Mouse (Mus musculus): ENCODE data around the gene Ssb. TPM values are rescaled to one million over a fixed set of nuclear protein-coding genes. Genes with fewer than 3 reads are reported as not detected.

Gene Ssb
- 173 and 201 TPM in 2 replicates for polyA plus RNA-seq (2015; fragmentation: Nextera tagmentation; extraction: Ambion mirVana)

- H3K27ac ChIP-seq, result peak within 1 kb of the TSS; percentile 91
Measured at GRCm38 (mm10) chr2:69861485-69862091, at the start of gene Ssb. TSS of gene Ssb (plus strand) at chr2:69861562.

DNA sequence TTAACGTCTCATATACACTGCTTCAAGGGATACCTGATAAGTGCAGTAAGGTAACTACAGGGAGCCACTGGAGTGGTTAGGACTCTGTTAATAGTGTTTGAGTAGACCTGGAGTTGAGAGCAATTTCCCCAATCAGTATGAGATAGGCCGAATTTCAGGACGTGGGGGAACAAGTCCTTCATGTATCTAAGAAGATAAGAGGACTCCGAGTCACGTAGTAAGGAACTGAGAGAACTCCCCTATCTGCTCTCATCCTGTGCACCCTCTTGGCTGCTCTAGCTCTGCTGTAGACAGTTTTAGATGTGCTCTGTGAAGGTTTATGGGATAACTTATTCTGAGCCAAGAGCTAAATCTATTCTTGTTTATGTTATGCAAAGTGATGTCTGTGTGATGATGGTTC lies 44.8 kb upstream of the Ssb start:
- no peaks in the 10 kb centered on the region for H3K36me3 ChIP-seq
- H3K4me3 ChIP-seq, result no peak overlapping the region
- 22% methylated on average over 5 of the region's 5 CpGs for WGBS
- H3K4me1 ChIP-seq (replicated peaks), result peaks cover 8% of the 10 kb centered on the region; the same call in 1 of the 2 replicates
- H3K4me2 ChIP-seq, result no peak overlapping the region
- H3K9ac ChIP-seq, result no peak overlapping the region
- H3K27me3 ChIP-seq, result no peaks in the 10 kb centered on the region
- peak overlapping the region; percentile 37; the same call in 1 of the 2 replicates for H3K27ac ChIP-seq
- ATAC-seq (replicated peaks; ENCODE audit: insufficient number of reproducible peaks, insufficient read depth, low FRiP score, low read depth), result 0 out of 2 replicates have a peak, but pooled peaks have one; percentile 35
- H3K9me3 ChIP-seq (replicated peaks), result no peaks in the 10 kb centered on the region

More at GRCm38 (mm10) chr2:69861485-69862091, at the start of gene Ssb:
- WGBS, result under 1% methylated on average over 64 of the region's 66 CpGs
- peak within 1 kb of the TSS; percentile 91 for H3K9ac ChIP-seq
- peaks cover 9% of the 10 kb centered on the region for H3K36me3 ChIP-seq
- H3K27me3 ChIP-seq, result no peaks in the 10 kb centered on the region
- peaks cover 8% of the 10 kb centered on the region for H3K4me1 ChIP-seq (replicated peaks)
- no peaks in the 10 kb centered on the region for H3K9me3 ChIP-seq (replicated peaks)
- peak within 1 kb of the TSS; percentile 67 for H3K4me2 ChIP-seq
- peak; percentile 95 for ATAC-seq (replicated peaks; ENCODE audit: insufficient number of reproducible peaks, insufficient read depth, low FRiP score, low read depth)
- H3K4me3 ChIP-seq, result peak within 1 kb of the TSS; percentile 86

DNA sequence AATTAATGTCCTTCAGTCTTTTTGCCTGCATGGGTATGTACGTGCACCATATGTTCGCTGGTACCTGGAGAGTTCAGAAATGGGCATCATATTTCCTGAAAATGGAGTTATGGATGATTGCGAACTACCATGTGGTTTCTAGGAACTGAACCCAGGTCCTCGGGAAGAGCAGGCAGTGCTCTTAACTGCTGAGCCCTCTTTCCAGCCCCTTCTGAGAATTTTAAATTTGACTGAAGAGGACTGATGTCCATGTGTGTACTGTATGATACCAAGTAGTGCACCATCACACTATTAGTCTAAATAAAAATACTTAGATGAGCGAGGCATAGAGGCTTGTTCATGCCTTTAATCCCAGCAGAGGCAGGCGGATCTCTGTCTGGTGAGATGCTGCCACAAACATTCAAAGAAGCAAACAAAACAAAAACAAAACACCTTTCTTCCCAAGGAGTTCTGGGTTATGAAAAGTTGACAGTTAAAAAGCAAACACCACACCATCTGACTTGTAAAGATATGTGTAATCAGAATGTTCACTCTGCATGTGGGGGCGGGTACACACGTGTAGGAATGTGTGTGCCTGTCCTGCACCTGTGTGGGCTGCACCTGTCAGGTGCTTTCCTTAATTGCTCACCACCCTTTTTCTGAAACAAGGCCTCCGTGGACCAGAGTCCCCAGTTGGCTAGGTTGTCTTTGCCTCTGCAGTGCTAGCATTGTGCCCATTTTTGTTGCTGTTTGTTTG lies 42.8 kb upstream of the Ssb start:
- ATAC-seq (replicated peaks; ENCODE audit: insufficient number of reproducible peaks, insufficient read depth, low FRiP score, low read depth), result no peak
- H3K9ac ChIP-seq, result no peak overlapping the region
- no peaks in the 10 kb centered on the region for H3K36me3 ChIP-seq
- H3K27ac ChIP-seq, result no peak overlapping the region
- H3K4me3 ChIP-seq, result no peak overlapping the region
- WGBS, result 76% methylated on average over 9 of the region's 9 CpGs
- no peak overlapping the region for H3K4me2 ChIP-seq
- H3K4me1 ChIP-seq (replicated peaks), result peaks cover 8% of the 10 kb centered on the region; the same call in 1 of the 2 replicates
- no peaks in the 10 kb centered on the region for H3K9me3 ChIP-seq (replicated peaks)
- no peaks in the 10 kb centered on the region for H3K27me3 ChIP-seq

DNA sequence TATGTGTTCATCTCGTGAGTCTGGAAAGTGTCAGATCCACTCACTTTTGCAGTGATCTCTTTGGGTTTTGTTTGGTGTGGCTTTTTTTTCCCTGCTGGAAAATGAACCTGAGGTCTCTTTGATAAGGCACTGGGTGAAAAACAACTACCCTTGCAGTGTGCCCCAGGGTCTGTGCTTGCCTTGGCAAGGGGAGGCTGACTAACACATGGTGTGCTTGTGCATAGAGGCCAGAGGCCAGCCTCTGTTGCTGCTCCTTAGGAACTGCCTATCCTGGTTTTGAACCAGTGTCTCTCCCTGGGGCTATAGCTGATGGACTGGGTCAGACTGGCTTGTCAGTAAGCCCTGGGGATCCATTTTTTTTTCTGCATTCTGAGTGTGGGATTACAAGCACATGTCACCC lies 41.2 kb upstream of the Ssb start:
- Histone ChIP-seq H3K9ac (no peak overlapping the region), H3K4me3 (no peak overlapping the region), H3K27ac (no peak overlapping the region), H3K27me3 (no peaks in the 10 kb centered on the region), H3K4me1 (replicated peaks) (peaks cover 21% of the 10 kb centered on the region), H3K9me3 (replicated peaks) (no peaks in the 10 kb centered on the region), H3K36me3 (0 out of 2 replicates have a peak, but pooled peaks cover 5% of the 10 kb centered on the region), H3K4me2 (no peak overlapping the region)
- ATAC-seq (replicated peaks; ENCODE audit: insufficient number of reproducible peaks, insufficient read depth, low FRiP score, low read depth), result no peak
- WGBS, result 37% methylated on average over 1 of the region's 1 CpGs

- Histone ChIP-seq H3K36me3 (0 out of 2 replicates have a peak, but pooled peaks cover 9% of the 10 kb centered on the region), H3K9me3 (replicated peaks) (no peaks in the 10 kb centered on the region), H3K9ac (peak within 1 kb of the TSS; percentile 93), H3K27me3 (no peaks in the 10 kb centered on the region), H3K27ac (peak within 1 kb of the TSS; percentile 99), H3K4me3 (peak within 1 kb of the TSS; percentile 91), H3K4me2 (peak within 1 kb of the TSS; percentile 87), H3K4me1 (replicated peaks) (peaks cover 29% of the 10 kb centered on the region)
- peak; percentile 32; the same call in 1 of the 2 replicates for ATAC-seq (replicated peaks; ENCODE audit: insufficient number of reproducible peaks, insufficient read depth, low FRiP score, low read depth)
- WGBS, result 1% methylated on average over 8 of the region's 8 CpGs
Measured at GRCm38 (mm10) chr2:69821711-69822110, 39.7 kb upstream of the Ssb start, which contains the start of gene Klhl23. TSS of gene Klhl23 (plus strand) at chr2:69821944.

DNA sequence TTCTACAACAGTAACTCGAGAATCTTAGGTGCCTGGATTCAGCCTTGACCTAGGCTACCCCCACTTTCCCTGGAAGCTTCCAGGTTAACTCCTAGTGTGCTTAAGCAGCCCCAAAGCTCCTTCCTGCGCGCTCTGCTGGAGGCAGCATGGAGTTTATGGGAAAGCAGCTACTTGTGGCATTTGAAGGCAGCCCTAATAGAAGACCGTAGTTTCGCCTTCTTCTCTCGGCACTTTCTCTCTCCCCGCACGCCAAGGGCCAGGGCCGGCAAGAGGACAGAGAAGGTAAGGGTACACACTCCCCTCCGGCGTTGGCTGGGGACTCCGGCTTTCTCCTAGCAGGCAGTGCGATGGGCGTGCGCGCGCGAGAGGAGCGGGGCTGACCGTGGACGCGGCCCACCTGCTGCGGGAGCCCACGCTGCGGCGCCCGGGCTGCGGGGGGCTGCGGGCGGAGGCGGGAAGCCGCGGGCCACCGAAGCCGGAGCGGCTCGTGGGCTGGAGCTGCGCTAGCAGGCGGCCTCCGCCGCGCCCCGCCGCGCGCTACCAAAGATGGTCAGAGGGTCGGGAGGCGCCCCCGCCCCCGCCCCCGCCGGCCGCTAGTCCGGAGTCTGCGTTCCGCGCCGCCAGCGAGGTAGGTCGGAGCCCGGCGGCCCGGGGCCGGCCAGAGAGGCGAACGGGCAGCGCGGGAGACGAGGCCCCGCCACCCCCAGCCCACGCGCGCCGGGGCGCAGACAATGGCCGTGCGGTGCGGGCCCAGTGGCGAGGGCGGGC lies 38.8 kb upstream of the Ssb start:
- Histone ChIP-seq H3K9me3 (replicated peaks) (no peaks in the 10 kb centered on the region), H3K4me2 (peak overlapping the region; percentile 87), H3K27me3 (no peaks in the 10 kb centered on the region), H3K4me1 (replicated peaks) (peaks cover 29% of the 10 kb centered on the region), H3K27ac (peak overlapping the region; percentile 99), H3K4me3 (peak overlapping the region; percentile 91), H3K36me3 (0 out of 2 replicates have a peak, but pooled peaks cover 11% of the 10 kb centered on the region), H3K9ac (peak overlapping the region; percentile 93)
- WGBS, result under 1% methylated on average over 75 of the region's 80 CpGs
- peak; percentile 77 for ATAC-seq (replicated peaks; ENCODE audit: insufficient number of reproducible peaks, insufficient read depth, low FRiP score, low read depth)

- 2% methylated on average over 44 of the region's 45 CpGs for WGBS
- peak overlapping the region; percentile 93 for H3K9ac ChIP-seq
Measured at GRCm38 (mm10) chr2:69823129-69823677, 38.2 kb upstream of the Ssb start.

DNA sequence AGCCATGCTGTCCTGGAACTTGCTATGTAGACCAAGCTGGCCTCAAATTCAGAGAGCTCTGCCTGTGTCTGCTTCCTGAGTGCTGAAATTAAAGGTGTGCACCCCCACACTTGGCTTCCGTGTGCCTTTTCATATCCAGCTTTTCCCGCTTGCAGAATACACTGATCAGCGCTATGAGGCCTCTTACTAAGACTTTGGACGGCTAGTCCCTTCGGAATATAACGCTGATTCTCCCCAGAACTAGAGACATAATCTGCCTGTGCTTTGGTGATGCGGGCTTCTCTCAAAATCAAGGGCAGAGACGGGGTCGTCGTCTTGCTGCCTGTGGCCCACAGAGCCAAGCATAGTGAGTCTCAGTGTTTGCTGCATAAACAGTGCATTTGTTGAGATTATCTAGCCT lies 35.5 kb upstream of the Ssb start:
- H3K4me2 ChIP-seq, result 0 out of 2 replicates have a peak overlapping the region, but pooled peaks have one; percentile 5
- H3K4me1 ChIP-seq (replicated peaks), result peaks cover 29% of the 10 kb centered on the region
- no peak overlapping the region for H3K9ac ChIP-seq
- H3K27ac ChIP-seq, result peak overlapping the region; percentile 44
- no peaks in the 10 kb centered on the region for H3K27me3 ChIP-seq
- peaks cover 33% of the 10 kb centered on the region for H3K36me3 ChIP-seq
- H3K9me3 ChIP-seq (replicated peaks), result no peaks in the 10 kb centered on the region
- WGBS, result 72% methylated on average over 10 of the region's 10 CpGs
- ATAC-seq (replicated peaks; ENCODE audit: insufficient number of reproducible peaks, insufficient read depth, low FRiP score, low read depth), result no peak
- no peak overlapping the region for H3K4me3 ChIP-seq

More at GRCm38 (mm10) chr2:69823129-69823677, 38.2 kb upstream of the Ssb start:
- peak; percentile 74 for ATAC-seq (replicated peaks; ENCODE audit: insufficient number of reproducible peaks, insufficient read depth, low FRiP score, low read depth)
- Histone ChIP-seq H3K27me3 (no peaks in the 10 kb centered on the region), H3K27ac (peak overlapping the region; percentile 99), H3K36me3 (0 out of 2 replicates have a peak, but pooled peaks cover 14% of the 10 kb centered on the region), H3K4me3 (peak overlapping the region; percentile 91), H3K4me1 (replicated peaks) (peaks cover 29% of the 10 kb centered on the region), H3K4me2 (peak overlapping the region; percentile 87), H3K9me3 (replicated peaks) (no peaks in the 10 kb centered on the region)

GRCm38 (mm10) chr2:69826380-69826779 lies 35.0 kb upstream of the Ssb start:
- Histone ChIP-seq H3K4me2 (no peak overlapping the region), H3K9ac (no peak overlapping the region), H3K4me1 (replicated peaks) (peaks cover 24% of the 10 kb centered on the region), H3K4me3 (no peak overlapping the region), H3K27ac (peak overlapping the region; percentile 44; the same call in 1 of the 2 replicates), H3K27me3 (no peaks in the 10 kb centered on the region), H3K9me3 (replicated peaks) (no peaks in the 10 kb centered on the region), H3K36me3 (peaks cover 38% of the 10 kb centered on the region)
- 81% methylated on average over 2 of the region's 2 CpGs for WGBS
- ATAC-seq (replicated peaks; ENCODE audit: insufficient number of reproducible peaks, insufficient read depth, low FRiP score, low read depth), result no peak

GRCm38 (mm10) chr2:69828031-69828430 lies 33.3 kb upstream of the Ssb start:
- Histone ChIP-seq H3K4me3 (no peak overlapping the region), H3K9me3 (replicated peaks) (no peaks in the 10 kb centered on the region), H3K27me3 (no peaks in the 10 kb centered on the region), H3K4me2 (no peak overlapping the region), H3K9ac (no peak overlapping the region), H3K36me3 (peaks cover 45% of the 10 kb centered on the region), H3K27ac (no peak overlapping the region), H3K4me1 (replicated peaks) (peaks cover 23% of the 10 kb centered on the region)
- ATAC-seq (replicated peaks; ENCODE audit: insufficient number of reproducible peaks, insufficient read depth, low FRiP score, low read depth), result no peak
- 50% methylated on average over 7 of the region's 7 CpGs for WGBS

Measured in heart, embryonic 15.5 days (tissue).